Mouse (Mus musculus) right cerebral cortex, adult 18-20 months (tissue): ENCODE results near the gene D330020A13Rik.

Experiments
- DNase-seq: peaks from one replicate; pipeline ENCODE4 v3.0.0; 2022; ENCODE audit warnings: mixed read lengths

The D330020A13Rik gene

DNA sequence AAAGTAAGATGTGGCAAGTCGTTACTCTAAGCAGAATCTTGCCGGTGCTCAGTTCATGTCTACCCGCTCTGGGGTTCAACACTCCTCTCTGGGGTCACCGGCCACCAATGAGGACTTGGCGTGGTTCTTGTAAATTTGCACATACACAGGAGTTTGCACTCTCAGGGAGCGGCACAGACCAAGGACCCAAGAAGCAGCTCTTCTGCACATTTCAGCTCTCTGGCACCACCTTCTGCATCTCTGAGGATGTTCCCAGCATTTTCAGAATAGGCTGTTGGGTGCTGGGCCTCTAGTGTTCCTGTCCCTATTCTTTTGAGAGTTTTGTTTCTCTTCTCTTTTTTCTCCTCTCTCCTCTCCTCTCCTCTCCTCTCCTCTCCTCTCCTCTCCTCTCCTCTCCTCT is 7.0 kb downstream of the D330020A13Rik start:
- peak; percentile 61 for DNase-seq

DNA sequence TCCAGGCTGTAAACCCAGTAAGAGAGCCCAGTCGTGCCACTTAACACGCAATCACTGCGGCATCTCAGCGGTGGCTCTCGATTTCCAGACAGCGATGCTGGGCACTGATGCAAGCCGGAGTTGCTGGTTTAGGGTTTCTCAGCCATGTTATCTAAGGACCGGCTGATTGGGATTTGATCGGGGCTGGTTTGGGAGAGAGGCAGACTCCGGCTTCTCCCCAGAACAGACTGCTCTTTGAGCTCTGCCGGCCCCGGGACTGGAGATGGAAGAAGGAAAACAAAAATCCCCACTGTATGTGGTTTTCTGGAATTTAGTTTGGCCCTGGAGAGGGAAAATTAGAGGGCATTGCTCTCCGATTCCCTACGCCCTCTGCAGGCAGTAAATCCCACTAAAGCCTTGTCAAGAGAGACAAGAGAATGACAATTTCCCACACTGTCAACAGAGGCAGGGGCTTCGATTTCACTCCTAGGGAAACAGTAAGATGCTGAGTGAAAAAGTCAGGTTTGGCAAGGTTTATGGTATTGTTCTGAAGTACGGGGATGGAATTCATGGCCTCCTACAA is 8.7 kb downstream of the D330020A13Rik start:
- no peak for DNase-seq

- no peak for DNase-seq
Observed at GRCm38 (mm10) chr6:120306859-120307594, 12.9 kb downstream of the D330020A13Rik start.

DNA sequence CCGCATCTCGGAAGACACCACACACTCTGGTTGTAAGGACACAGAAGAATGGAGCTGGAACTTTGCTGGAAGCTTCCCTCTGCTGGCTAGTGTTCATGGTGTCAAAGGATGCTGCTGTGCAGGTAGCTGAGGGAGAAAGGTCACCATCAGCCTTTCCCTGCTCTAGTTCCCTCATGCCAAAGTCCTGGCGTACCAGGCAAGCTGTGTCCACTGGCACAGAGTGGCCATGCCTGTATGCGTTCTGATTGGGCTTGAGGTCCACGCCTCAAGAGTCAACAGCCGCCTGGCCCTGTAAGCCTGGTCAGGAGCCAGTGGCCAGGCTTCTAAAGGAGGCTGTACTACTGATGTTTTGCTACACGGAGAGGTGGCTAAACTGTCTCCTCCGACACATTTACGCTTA is 15.2 kb downstream of the D330020A13Rik start:
- DNase-seq: no peak

- DNase-seq: no peak
Observed at GRCm38 (mm10) chr6:120309787-120310186, 15.6 kb downstream of the D330020A13Rik start.

GRCm38 (mm10) chr6:120312443-120312842 is 18.3 kb downstream of the D330020A13Rik start:
- no peak for DNase-seq

- DNase-seq: no peak
Observed at GRCm38 (mm10) chr6:120318303-120318940, 24.3 kb downstream of the D330020A13Rik start.

- DNase-seq: no peak
Observed at GRCm38 (mm10) chr6:120319129-120319528, 25.0 kb downstream of the D330020A13Rik start.

DNA sequence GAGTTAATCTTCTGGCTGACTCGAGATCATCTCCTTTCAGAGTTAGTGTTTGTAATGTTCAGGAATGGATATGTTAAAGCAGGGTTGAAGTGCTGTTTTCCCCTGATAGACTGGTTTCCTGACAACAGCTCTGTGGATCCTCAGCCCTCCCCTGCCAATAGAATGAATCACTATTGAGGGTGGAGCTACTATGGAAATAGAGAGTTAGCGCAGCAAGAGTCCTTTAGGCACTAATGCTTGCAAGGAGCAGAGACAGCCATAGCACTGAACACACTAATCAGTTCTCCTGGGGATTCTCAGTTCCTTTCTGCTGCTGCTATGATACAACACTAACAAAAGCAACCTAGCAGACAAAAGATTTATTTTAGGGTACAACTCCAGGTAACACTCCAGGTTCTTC is 26.2 kb downstream of the D330020A13Rik start:
- no peak for DNase-seq

DNA sequence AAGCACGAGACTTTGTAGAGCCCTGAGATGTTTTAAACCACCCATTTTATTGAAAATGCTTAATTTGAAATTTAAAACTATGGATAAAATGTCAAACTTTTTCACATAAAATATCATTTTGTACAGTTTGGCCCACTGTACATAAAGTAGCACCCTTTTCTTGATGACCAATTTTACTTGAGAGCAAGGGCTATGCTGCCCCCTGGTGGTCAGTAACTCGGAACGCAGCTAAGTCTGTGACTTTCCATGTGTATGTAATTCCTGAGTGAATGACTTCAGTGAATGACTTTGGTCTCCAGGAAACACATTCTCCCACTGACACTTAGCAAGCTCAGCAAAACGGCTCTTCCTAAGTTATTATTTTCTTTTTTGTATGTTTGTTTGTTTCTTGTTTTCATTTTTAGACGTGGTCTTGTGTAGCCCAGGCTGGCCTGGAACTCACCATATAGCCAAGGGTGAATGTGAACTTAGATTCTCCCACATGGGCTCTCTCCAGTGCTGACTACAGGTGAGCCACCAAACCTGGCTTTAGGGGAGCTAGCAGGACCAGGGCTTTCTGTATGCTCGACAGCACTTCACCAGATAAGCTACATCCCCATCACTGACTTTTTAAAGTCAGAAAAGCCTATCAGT is 30.2 kb downstream of the D330020A13Rik start:
- DNase-seq: peak; percentile 78

DNA sequence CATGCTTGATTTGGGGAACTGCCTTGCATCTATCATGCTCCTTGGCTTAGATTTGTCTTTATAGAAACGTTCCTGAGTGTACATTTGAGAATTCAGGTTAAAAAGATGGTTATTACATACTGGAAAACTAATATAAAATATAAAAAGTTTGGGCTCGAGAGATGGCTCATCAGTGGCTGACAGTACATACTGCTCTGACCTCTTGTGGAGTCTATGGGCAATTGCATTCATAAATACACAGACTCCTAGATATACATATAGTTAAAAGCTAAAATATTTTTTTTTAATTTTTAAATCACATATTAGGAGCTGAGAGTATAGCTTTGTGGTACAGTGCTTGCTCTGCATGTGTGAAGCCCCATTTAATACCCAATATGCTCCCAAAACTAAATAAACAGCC is 38.2 kb downstream of the D330020A13Rik start:
- no peak for DNase-seq

GRCm38 (mm10) chr6:120343992-120344391 is 49.8 kb downstream of the D330020A13Rik start:
- no peak for DNase-seq
